Mouse (Mus musculus) cerebellum, postnatal 10 days (tissue): Measurements from ENCODE around the gene Psma6.
A peak's percentile ranks its signal among the peaks of the same experiment; 100 is the strongest.

ENCODE experiments used
- DNase-seq, 2 experiments: peaks; one replicate each; pipeline ENCODE4 v3.0.0; 2021; ENCODE audit warnings: mixed read lengths in 2 of 2

Gene Psma6

DNA sequence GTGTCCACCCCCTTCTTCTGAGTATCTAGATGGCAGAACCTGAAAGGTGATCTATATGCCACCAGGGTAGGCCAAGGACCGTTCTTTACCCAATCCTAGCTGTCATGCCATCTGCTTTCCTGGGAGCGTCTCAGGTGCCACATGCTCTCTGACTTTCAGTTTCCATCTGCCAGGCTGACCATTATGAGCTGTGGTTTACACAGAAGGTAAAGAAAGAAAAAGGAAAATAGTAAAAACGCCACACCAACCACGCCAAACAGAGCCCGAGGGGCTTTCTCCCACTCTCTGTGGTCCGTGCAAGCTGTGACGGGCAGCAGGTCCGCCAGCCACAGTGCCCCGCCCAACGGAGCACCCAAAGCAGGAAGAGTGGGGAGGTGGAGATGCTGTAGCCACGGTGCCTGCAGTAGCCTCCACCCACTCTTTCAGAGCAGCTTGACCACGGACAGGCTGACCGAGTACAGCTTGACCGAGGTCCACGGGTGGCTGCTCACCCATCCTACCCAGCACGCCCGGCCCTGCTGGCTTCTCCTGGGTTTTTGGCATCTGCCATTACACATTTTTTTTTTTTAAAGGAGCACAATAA, 81.5 kb downstream of the Psma6 start:
- DNase-seq, result peak; percentile 68 to 74

DNA sequence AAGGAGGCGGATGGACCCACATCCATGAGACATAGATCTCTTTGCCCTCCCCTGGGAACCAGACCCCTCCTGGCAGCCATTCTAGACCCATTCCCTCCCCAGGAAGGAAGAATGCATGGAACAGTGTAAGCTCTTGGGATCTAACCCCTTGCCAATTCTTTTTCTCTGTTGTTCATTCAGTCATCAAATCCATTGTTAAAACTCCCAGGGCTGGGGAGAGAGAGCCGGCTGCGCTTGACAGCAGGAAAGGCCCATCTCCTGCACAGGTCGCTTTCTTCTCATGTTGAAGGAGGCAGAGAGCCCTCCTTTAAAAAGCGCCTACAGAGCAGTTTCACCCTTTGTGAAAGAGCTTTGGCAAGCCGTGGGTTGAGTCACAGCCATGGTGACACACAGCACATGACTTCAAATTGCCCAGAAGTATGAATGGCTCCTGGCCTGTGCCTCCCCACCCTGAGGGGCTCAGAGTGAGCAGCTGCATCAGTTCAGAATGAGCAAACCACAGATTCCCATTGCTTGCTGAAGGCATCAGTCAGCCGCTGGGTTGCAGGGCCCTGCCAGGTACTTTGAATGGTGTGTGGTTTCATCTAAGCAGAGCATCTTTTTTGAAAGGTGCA, 82.2 kb downstream of the Psma6 start:
- DNase-seq, result peak; percentile 56 to 57

DNA sequence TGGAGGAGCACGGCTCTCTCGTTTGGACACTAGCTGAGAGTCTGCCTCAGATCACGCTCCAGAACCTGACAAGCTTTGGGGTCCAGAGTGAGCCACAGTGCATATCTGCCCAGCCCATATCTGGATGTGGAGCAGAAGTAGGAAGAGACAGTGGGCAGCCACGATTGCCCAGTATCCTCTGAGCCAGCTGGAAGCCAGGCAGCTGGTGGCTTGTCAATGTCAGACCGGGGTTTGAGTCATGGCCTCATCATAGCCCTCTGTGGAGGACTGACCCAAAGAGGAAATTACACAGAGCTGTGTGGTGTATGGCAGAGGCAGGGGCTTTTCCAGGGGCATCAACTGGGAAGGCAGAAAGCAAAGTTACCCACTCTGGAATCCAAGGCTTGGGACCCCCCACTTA, 82.8 kb downstream of the Psma6 start:
- DNase-seq, result peak in 1 of 2 experiments; percentile 25

DNA sequence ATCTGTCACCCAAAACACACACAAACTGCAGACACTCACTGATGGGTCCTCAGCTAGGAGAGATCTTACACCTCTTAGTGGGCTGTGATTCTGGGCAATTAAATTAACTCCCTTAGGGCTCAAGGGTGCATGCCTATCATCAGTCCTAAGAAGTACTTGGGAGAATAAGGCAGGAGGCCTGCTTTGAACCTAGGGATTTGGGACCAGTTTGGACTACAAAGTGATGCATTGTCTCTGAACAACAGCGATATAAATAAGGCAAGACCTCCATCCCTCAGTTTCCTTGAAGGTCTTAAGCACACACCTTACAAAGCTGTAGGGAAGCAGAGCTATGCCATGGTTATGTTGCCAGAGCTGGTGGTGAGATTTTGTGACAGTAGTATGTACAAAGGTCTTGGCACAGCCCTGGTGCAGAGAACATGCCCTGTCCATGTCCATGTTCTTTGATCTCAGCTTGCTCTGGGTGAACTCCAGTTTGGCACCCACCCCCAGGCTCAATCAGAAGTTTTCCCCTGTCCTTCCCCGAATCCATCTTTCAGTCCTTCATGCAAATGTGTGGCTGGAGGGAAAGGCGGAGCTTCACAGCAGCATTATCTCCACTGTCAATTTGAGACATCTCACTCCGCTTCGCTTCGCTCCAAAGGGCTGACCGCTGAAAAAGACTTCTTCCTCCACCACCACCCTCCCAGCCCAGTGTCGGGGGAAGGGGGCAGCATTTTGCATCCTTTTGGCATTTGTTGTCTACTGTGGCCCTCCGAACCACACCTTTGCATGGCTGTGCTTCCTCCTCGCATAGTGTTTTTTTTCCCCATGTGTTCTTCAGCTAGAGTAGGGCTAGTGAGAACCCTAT, 83.5 kb downstream of the Psma6 start:
- peak in 1 of 2 experiments; percentile 24 for DNase-seq
